Mouse (Mus musculus): ENCODE data around the gene Espn. TPM values are rescaled to one million over a fixed set of nuclear protein-coding genes. Genes with fewer than 3 reads are reported as not detected.

Espn gene
- polyA plus RNA-seq, 1 experiment: 48.3 TPM

- DNase-seq: peak; percentile 48
- 2% methylated on average over 35 of the region's 35 CpGs for WGBS
These were observed 26.2 kb upstream of the Espn start for GRCm38 (mm10) chr4:152178344-152178864.

DNA sequence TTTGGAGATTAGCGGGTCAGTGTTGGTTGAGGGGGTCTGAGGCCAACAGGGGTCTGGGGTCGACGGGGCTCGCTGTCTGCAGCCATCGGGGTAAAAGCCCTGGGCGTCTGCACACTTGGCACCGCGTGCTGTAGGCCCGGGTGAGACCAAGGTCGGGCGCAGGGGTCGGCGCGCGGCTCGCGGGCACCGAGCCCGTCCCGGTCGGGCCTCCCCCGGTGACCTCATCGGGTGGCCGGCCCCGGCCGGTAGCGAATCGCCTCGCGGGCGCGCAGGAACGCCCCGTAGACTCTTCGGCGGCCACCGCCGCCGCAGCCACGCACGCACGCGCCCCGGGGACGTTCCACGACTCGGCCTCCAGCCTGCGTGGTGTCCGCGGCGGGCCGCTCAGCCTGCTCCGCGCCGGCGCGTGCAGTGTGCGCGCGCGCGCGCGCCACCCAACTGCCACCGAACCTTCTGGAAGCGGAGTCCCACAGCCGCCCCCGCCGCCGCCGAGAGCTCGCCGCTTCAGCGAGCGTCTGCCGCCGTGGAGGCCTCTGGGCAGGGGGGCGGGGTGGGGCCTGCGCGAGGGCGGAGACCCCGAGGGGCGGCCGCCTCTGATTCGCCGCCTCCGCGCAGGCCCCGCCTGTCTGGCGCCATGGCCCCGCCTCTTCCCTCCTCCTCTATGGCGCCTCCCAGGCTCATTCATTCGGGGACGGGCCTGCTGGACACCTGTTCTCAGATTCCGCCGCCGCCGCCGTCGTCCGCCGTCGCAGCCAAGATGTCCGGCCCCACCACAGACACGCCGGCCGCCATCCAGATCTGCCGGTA is 25.6 kb upstream of the Espn start, which contains the start of gene Acot7:
Gene Acot7 (plus strand): TSS at position 598 of the 807 bp plus-strand sequence.
- no peak for TF ChIP-seq CTCF (conservative IDR thresholded peaks at IDR 0.05; ENCODE audit: insufficient read depth, insufficient read length, low read depth, low read length)
- no peak for TF ChIP-seq POLR2A (IDR thresholded peaks at IDR 0.05; ENCODE audit: low read depth, low read length)

More at GRCm38 (mm10) chr4:152178344-152178864, 26.2 kb upstream of the Espn start:
- no peaks in the 10 kb centered on the region for H3K27me3 ChIP-seq (replicated peaks; ENCODE audit: control insufficient read depth, insufficient read depth, low read length)
- no peaks in the 10 kb centered on the region; the same call in 1 of the 2 replicates for H3K4me1 ChIP-seq (ENCODE audit: control insufficient read depth, insufficient read depth, low read length)
- TF ChIP-seq POLR2A (IDR thresholded peaks at IDR 0.05; ENCODE audit: low read depth, low read length): no peak
- no peak for TF ChIP-seq CTCF (conservative IDR thresholded peaks at IDR 0.05; ENCODE audit: insufficient read depth, insufficient read length, low read depth, low read length)
- H3K36me3 ChIP-seq (ENCODE audit: control insufficient read depth, insufficient read depth, low read length): no peaks in the 10 kb centered on the region
- no peak overlapping the region for H3K27ac ChIP-seq (ENCODE audit: insufficient read depth, low read depth, low read length)
- H3K4me3 ChIP-seq (ENCODE audit: insufficient read depth, low read depth, low read length): peak overlapping the region; percentile 71

GRCm38 (mm10) chr4:152177174-152177536 is 25.0 kb upstream of the Espn start:
- DNase-seq: no peak
- Histone ChIP-seq H3K4me3 (ENCODE audit: insufficient read depth, low read depth, low read length) (peak overlapping the region; percentile 75), H3K4me1 (ENCODE audit: control insufficient read depth, insufficient read depth, low read length) (no peaks in the 10 kb centered on the region; the same call in 1 of the 2 replicates), H3K36me3 (ENCODE audit: control insufficient read depth, insufficient read depth, low read length) (no peaks in the 10 kb centered on the region), H3K27ac (ENCODE audit: insufficient read depth, low read depth, low read length) (peak overlapping the region; percentile 90), H3K27me3 (replicated peaks; ENCODE audit: control insufficient read depth, insufficient read depth, low read length) (no peaks in the 10 kb centered on the region)
- TF ChIP-seq CTCF (conservative IDR thresholded peaks at IDR 0.05; ENCODE audit: insufficient read depth, insufficient read length, low read depth, low read length) (no peak), POLR2A (IDR thresholded peaks at IDR 0.05; ENCODE audit: low read depth, low read length) (no peak)
- WGBS: 60% methylated on average over 6 of the region's 6 CpGs

More for the DNA sequence above, 25.6 kb upstream of the Espn start, which contains the start of gene Acot7:
- Histone ChIP-seq H3K27me3 (replicated peaks; ENCODE audit: control insufficient read depth, insufficient read depth, low read length) (no peaks in the 10 kb centered on the region), H3K4me1 (ENCODE audit: control insufficient read depth, insufficient read depth, low read length) (no peaks in the 10 kb centered on the region; the same call in 1 of the 2 replicates), H3K4me3 (ENCODE audit: insufficient read depth, low read depth, low read length) (peak within 1 kb of the TSS; percentile 75), H3K36me3 (ENCODE audit: control insufficient read depth, insufficient read depth, low read length) (no peaks in the 10 kb centered on the region), H3K27ac (ENCODE audit: insufficient read depth, low read depth, low read length) (peak within 1 kb of the TSS; percentile 90)
- DNase-seq: peak; percentile 93
- WGBS: 1% methylated on average over 108 of the region's 108 CpGs

DNA sequence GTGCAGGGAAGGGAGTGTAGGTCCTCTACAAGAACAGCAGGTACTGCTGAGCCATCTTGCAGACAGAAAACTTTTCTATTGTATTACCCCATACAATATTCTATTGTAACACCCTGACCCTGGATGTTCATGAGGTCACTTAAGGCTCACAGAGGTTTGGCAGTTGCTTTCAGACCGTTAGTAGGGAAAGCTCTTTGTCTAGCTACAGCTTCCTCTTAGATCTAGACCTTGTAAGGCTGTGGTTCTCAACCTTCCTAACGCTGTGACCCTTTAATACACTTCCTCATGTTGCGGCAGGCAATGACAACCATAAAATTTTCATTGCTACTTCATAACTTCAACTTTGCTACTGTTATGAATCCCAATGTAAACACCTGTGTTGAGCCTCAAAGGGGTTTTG is 24.5 kb upstream of the Espn start:
- no peaks in the 10 kb centered on the region for H3K36me3 ChIP-seq (ENCODE audit: control insufficient read depth, insufficient read depth, low read length)
- WGBS: 89% methylated on average over 3 of the region's 3 CpGs
- no peaks in the 10 kb centered on the region; the same call in 1 of the 2 replicates for H3K4me1 ChIP-seq (ENCODE audit: control insufficient read depth, insufficient read depth, low read length)
- no peak overlapping the region for H3K27ac ChIP-seq (ENCODE audit: insufficient read depth, low read depth, low read length)
- no peak for DNase-seq
- no peak overlapping the region for H3K4me3 ChIP-seq (ENCODE audit: insufficient read depth, low read depth, low read length)
- TF ChIP-seq CTCF (conservative IDR thresholded peaks at IDR 0.05; ENCODE audit: insufficient read depth, insufficient read length, low read depth, low read length): no peak
- no peak for TF ChIP-seq POLR2A (IDR thresholded peaks at IDR 0.05; ENCODE audit: low read depth, low read length)
- no peaks in the 10 kb centered on the region for H3K27me3 ChIP-seq (replicated peaks; ENCODE audit: control insufficient read depth, insufficient read depth, low read length)

- no peaks in the 10 kb centered on the region; the same call in 1 of the 2 replicates for H3K4me1 ChIP-seq (ENCODE audit: control insufficient read depth, insufficient read depth, low read length)
- no peak overlapping the region for H3K4me3 ChIP-seq (ENCODE audit: insufficient read depth, low read depth, low read length)
- WGBS: 89% methylated on average over 9 of the region's 9 CpGs
- TF ChIP-seq CTCF (conservative IDR thresholded peaks at IDR 0.05; ENCODE audit: insufficient read depth, insufficient read length, low read depth, low read length) (no peak), POLR2A (IDR thresholded peaks at IDR 0.05; ENCODE audit: low read depth, low read length) (no peak)
- H3K27ac ChIP-seq (ENCODE audit: insufficient read depth, low read depth, low read length): no peak overlapping the region
- H3K27me3 ChIP-seq (replicated peaks; ENCODE audit: control insufficient read depth, insufficient read depth, low read length): no peaks in the 10 kb centered on the region
- no peaks in the 10 kb centered on the region for H3K36me3 ChIP-seq (ENCODE audit: control insufficient read depth, insufficient read depth, low read length)
- DNase-seq: no peak
These were observed 21.8 kb upstream of the Espn start for GRCm38 (mm10) chr4:152173956-152174355.

DNA sequence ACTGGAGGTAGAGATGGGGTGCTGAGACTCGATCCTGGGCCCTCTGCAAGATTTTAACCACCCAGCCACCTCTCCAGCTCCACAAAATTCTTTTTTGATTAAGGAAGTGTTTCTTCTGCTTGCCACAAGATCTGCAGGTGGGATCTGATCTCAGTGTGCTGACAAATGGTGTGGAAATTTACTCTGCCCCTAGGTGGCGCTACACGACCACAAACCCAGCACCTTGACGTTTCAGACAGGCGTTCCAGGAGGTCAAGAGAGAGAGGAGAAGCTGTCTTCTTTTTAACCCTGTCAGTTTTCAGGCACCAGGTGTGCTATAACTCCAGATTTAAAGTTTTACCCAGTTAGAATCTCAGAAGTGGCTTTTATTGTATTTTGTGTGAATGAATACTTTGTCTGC is 20.9 kb upstream of the Espn start:
- Histone ChIP-seq H3K4me1 (ENCODE audit: control insufficient read depth, insufficient read depth, low read length) (no peaks in the 10 kb centered on the region; the same call in 1 of the 2 replicates), H3K27ac (ENCODE audit: insufficient read depth, low read depth, low read length) (no peak overlapping the region), H3K36me3 (ENCODE audit: control insufficient read depth, insufficient read depth, low read length) (no peaks in the 10 kb centered on the region), H3K27me3 (replicated peaks; ENCODE audit: control insufficient read depth, insufficient read depth, low read length) (no peaks in the 10 kb centered on the region), H3K4me3 (ENCODE audit: insufficient read depth, low read depth, low read length) (no peak overlapping the region)
- no peak for TF ChIP-seq POLR2A (IDR thresholded peaks at IDR 0.05; ENCODE audit: low read depth, low read length)
- TF ChIP-seq CTCF (conservative IDR thresholded peaks at IDR 0.05; ENCODE audit: insufficient read depth, insufficient read length, low read depth, low read length): peak; percentile 99
- WGBS: under 1% methylated on average over 5 of the region's 5 CpGs
- peak; percentile 88 for DNase-seq

DNA sequence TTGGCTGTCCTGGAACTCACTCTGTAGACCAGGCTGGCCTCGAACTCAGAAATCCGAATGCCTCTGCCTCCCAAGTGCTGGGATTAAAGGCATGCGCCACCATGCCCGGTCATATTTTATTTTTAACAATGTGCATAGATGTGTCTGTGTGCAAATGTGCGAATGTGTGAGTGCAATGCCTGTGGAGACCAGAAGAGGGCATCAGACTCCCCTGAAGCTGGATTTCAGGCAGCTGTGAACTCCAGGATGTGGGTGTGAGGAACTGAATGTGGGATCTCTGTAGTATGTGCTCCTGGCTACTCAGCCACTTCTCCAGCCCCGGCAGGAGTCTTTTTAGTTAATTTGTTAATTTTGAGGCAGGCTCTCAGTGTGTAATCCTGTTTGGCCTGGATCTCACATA is 19.4 kb upstream of the Espn start:
- DNase-seq: no peak

More for the DNA sequence above, 19.4 kb upstream of the Espn start:
- no peak overlapping the region for H3K27ac ChIP-seq (ENCODE audit: insufficient read depth, low read depth, low read length)
- H3K4me1 ChIP-seq (ENCODE audit: control insufficient read depth, insufficient read depth, low read length): no peaks in the 10 kb centered on the region
- 81% methylated on average over 6 of the region's 6 CpGs for WGBS
- H3K4me3 ChIP-seq (ENCODE audit: insufficient read depth, low read depth, low read length): no peak overlapping the region
- no peaks in the 10 kb centered on the region for H3K36me3 ChIP-seq (ENCODE audit: control insufficient read depth, insufficient read depth, low read length)
- no peaks in the 10 kb centered on the region for H3K27me3 ChIP-seq (replicated peaks; ENCODE audit: control insufficient read depth, insufficient read depth, low read length)
- TF ChIP-seq POLR2A (IDR thresholded peaks at IDR 0.05; ENCODE audit: low read depth, low read length): no peak
- TF ChIP-seq CTCF (conservative IDR thresholded peaks at IDR 0.05; ENCODE audit: insufficient read depth, insufficient read length, low read depth, low read length): peak; percentile 34

Data from kidney, adult 2 months (tissue).